Mouse (Mus musculus): ENCODE results near the gene Duox1. TPM values are rescaled to one million over a fixed set of nuclear protein-coding genes. Genes with fewer than 3 reads are reported as not detected.
A peak's percentile ranks its signal among the peaks of the same experiment; 100 is the strongest.

The Duox1 gene
- polyA plus RNA-seq, 1 experiment from 2014 or later, result 0.87 TPM

GRCm38 (mm10) chr2:122372067-122372466 is 56.6 kb downstream of the Duox1 start:
- WGBS, result 56% methylated on average over 3 of the region's 3 CpGs
- H3K27me3 ChIP-seq, result peaks cover 10% of the 10 kb centered on the region; the same call in 1 of the 2 replicates

GRCm38 (mm10) chr2:122372541-122372940 is 57.1 kb downstream of the Duox1 start:
- Histone ChIP-seq H3K27me3 (peaks cover 10% of the 10 kb centered on the region; the same call in 1 of the 2 replicates), H3K9me3 (no peaks in the 10 kb centered on the region), H3K27ac (no peak overlapping the region), H3K9ac (no peak overlapping the region), H3K36me3 (no peaks in the 10 kb centered on the region), H3K4me1 (peaks cover 7% of the 10 kb centered on the region), H3K4me2 (replicated peaks) (no peak overlapping the region), H3K4me3 (no peak overlapping the region)
- WGBS, result 94% methylated on average over 1 of the region's 1 CpGs
- ATAC-seq (ENCODE audit: low FRiP score, low read depth), result no peak

More at GRCm38 (mm10) chr2:122372067-122372466, 56.6 kb downstream of the Duox1 start:
- H3K9ac ChIP-seq, result no peak overlapping the region
- no peaks in the 10 kb centered on the region for H3K36me3 ChIP-seq
- H3K9me3 ChIP-seq, result no peaks in the 10 kb centered on the region
- ATAC-seq (ENCODE audit: low FRiP score, low read depth), result no peak
- H3K4me3 ChIP-seq, result no peak overlapping the region
- no peak overlapping the region for H3K4me2 ChIP-seq (replicated peaks)
- no peak overlapping the region for H3K27ac ChIP-seq
- H3K4me1 ChIP-seq, result peaks cover 12% of the 10 kb centered on the region

- peaks cover 10% of the 10 kb centered on the region; the same call in 1 of the 2 replicates for H3K27me3 ChIP-seq
- H3K4me1 ChIP-seq, result peaks cover 13% of the 10 kb centered on the region
- no peaks in the 10 kb centered on the region for H3K9me3 ChIP-seq
- no peaks in the 10 kb centered on the region for H3K36me3 ChIP-seq
- H3K9ac ChIP-seq, result no peak overlapping the region
- WGBS, result 82% methylated on average over 5 of the region's 5 CpGs
- H3K4me3 ChIP-seq, result no peak overlapping the region
- no peak overlapping the region for H3K27ac ChIP-seq
- ATAC-seq (ENCODE audit: low FRiP score, low read depth), result no peak
- no peak overlapping the region for H3K4me2 ChIP-seq (replicated peaks)
Measured at GRCm38 (mm10) chr2:122374012-122374411, 58.5 kb downstream of the Duox1 start.

GRCm38 (mm10) chr2:122374666-122375331 is 59.3 kb downstream of the Duox1 start:
- H3K36me3 ChIP-seq, result no peaks in the 10 kb centered on the region
- H3K4me2 ChIP-seq (replicated peaks), result peak overlapping the region; percentile 57
- no peak overlapping the region for H3K27ac ChIP-seq
- peaks cover 8% of the 10 kb centered on the region; the same call in 1 of the 2 replicates for H3K4me1 ChIP-seq
- 22% methylated on average over 23 of the region's 23 CpGs for WGBS
- 0 out of 2 replicates have a peak, but pooled peaks cover 10% of the 10 kb centered on the region for H3K27me3 ChIP-seq
- ATAC-seq (ENCODE audit: low FRiP score, low read depth), result no peak
- H3K9ac ChIP-seq, result peak overlapping the region; percentile 62
- H3K9me3 ChIP-seq, result no peaks in the 10 kb centered on the region
- H3K4me3 ChIP-seq, result peak overlapping the region; percentile 62

GRCm38 (mm10) chr2:122375391-122375991 is 60.0 kb downstream of the Duox1 start:
- WGBS, result under 1% methylated on average over 32 of the region's 32 CpGs
- Histone ChIP-seq H3K36me3 (no peaks in the 10 kb centered on the region), H3K4me1 (peaks cover 8% of the 10 kb centered on the region; the same call in 1 of the 2 replicates), H3K4me2 (replicated peaks) (peak overlapping the region; percentile 93), H3K9me3 (no peaks in the 10 kb centered on the region), H3K27me3 (0 out of 2 replicates have a peak, but pooled peaks cover 6% of the 10 kb centered on the region), H3K4me3 (peak overlapping the region; percentile 62), H3K27ac (peak overlapping the region; percentile 88), H3K9ac (peak overlapping the region; percentile 73)
- ATAC-seq (ENCODE audit: low FRiP score, low read depth), result peak; percentile 88

- Histone ChIP-seq H3K27me3 (0 out of 2 replicates have a peak, but pooled peaks cover under 1% of the 10 kb centered on the region), H3K4me2 (replicated peaks) (peak overlapping the region; percentile 93), H3K4me3 (peak overlapping the region; percentile 62), H3K27ac (peak overlapping the region; percentile 88), H3K4me1 (peaks cover 12% of the 10 kb centered on the region; the same call in 1 of the 2 replicates), H3K9me3 (no peaks in the 10 kb centered on the region), H3K9ac (peak overlapping the region; percentile 73), H3K36me3 (no peaks in the 10 kb centered on the region)
- no peak for ATAC-seq (ENCODE audit: low FRiP score, low read depth)
- under 1% methylated on average over 22 of the region's 22 CpGs for WGBS
Measured at GRCm38 (mm10) chr2:122376041-122376561, 60.6 kb downstream of the Duox1 start.

- Histone ChIP-seq H3K4me1 (peaks cover 12% of the 10 kb centered on the region; the same call in 1 of the 2 replicates), H3K27me3 (no peaks in the 10 kb centered on the region), H3K9me3 (no peaks in the 10 kb centered on the region), H3K36me3 (no peaks in the 10 kb centered on the region), H3K9ac (peak overlapping the region; percentile 71), H3K4me3 (peak overlapping the region; percentile 54), H3K27ac (peak overlapping the region; percentile 82; the same call in 1 of the 2 replicates), H3K4me2 (replicated peaks) (peak overlapping the region; percentile 59)
- ATAC-seq (ENCODE audit: low FRiP score, low read depth), result peak; percentile 88
- WGBS, result under 1% methylated on average over 28 of the region's 28 CpGs
Measured at GRCm38 (mm10) chr2:122377215-122377674, 61.8 kb downstream of the Duox1 start.

- Histone ChIP-seq H3K36me3 (no peaks in the 10 kb centered on the region), H3K4me1 (peaks cover 12% of the 10 kb centered on the region; the same call in 1 of the 2 replicates), H3K27ac (peak overlapping the region; percentile 82), H3K9me3 (no peaks in the 10 kb centered on the region), H3K4me3 (peak overlapping the region; percentile 54), H3K27me3 (no peaks in the 10 kb centered on the region), H3K9ac (peak overlapping the region; percentile 71), H3K4me2 (replicated peaks) (peak overlapping the region; percentile 59)
- WGBS, result under 1% methylated on average over 26 of the region's 26 CpGs
- peak; percentile 74 for ATAC-seq (ENCODE audit: low FRiP score, low read depth)
Measured at GRCm38 (mm10) chr2:122377751-122378246, 62.3 kb downstream of the Duox1 start.

GRCm38 (mm10) chr2:122378421-122379291 is 63.2 kb downstream of the Duox1 start:
- 17% methylated on average over 8 of the region's 8 CpGs for WGBS
- H3K9ac ChIP-seq, result 0 out of 2 replicates have a peak overlapping the region, but pooled peaks have one; percentile 71
- peaks cover 12% of the 10 kb centered on the region; the same call in 1 of the 2 replicates for H3K4me1 ChIP-seq
- H3K36me3 ChIP-seq, result no peaks in the 10 kb centered on the region
- no peaks in the 10 kb centered on the region for H3K27me3 ChIP-seq
- H3K9me3 ChIP-seq, result no peaks in the 10 kb centered on the region
- H3K27ac ChIP-seq, result no peak overlapping the region
- H3K4me2 ChIP-seq (replicated peaks), result peak overlapping the region; percentile 59
- H3K4me3 ChIP-seq, result peak overlapping the region; percentile 54
- no peak for ATAC-seq (ENCODE audit: low FRiP score, low read depth)

GRCm38 (mm10) chr2:122379292-122379650 is 63.8 kb downstream of the Duox1 start:
- no peaks in the 10 kb centered on the region for H3K9me3 ChIP-seq
- H3K4me1 ChIP-seq, result peaks cover 12% of the 10 kb centered on the region; the same call in 1 of the 2 replicates
- H3K4me2 ChIP-seq (replicated peaks), result no peak overlapping the region
- no peak overlapping the region for H3K9ac ChIP-seq
- H3K4me3 ChIP-seq, result no peak overlapping the region
- ATAC-seq (ENCODE audit: low FRiP score, low read depth), result no peak
- no peaks in the 10 kb centered on the region for H3K36me3 ChIP-seq
- WGBS, result 43% methylated on average over 2 of the region's 2 CpGs
- no peaks in the 10 kb centered on the region for H3K27me3 ChIP-seq
- H3K27ac ChIP-seq, result no peak overlapping the region

- no peaks in the 10 kb centered on the region for H3K9me3 ChIP-seq
- H3K36me3 ChIP-seq, result no peaks in the 10 kb centered on the region
- H3K4me2 ChIP-seq (replicated peaks), result peak overlapping the region; percentile 54
- H3K27ac ChIP-seq, result no peak overlapping the region
- ATAC-seq (ENCODE audit: low FRiP score, low read depth), result no peak
- WGBS, result 12% methylated on average over 11 of the region's 11 CpGs
- H3K4me1 ChIP-seq, result peaks cover 12% of the 10 kb centered on the region; the same call in 1 of the 2 replicates
- no peak overlapping the region for H3K9ac ChIP-seq
- H3K4me3 ChIP-seq, result peak overlapping the region; percentile 33
- H3K27me3 ChIP-seq, result no peaks in the 10 kb centered on the region
Measured at GRCm38 (mm10) chr2:122380768-122381311, 65.4 kb downstream of the Duox1 start.

All from limb, embryonic 13.5 days (tissue).